Mouse (Mus musculus) heart, adult 2 months (tissue): ENCODE measurements around the gene Ak5.

Experiments
- CTCF ChIP-seq: fragments of 200-600 bp; IDR thresholded peaks from 2 replicates; pipeline ENCODE4 v1.8.1; 2022; ENCODE audit warnings: antibody characterized with exemption, mild to moderate bottlenecking, moderate library complexity
- POLR2A ChIP-seq: fragments of 200-500 bp; IDR thresholded peaks from 2 replicates; pipeline ENCODE4 v1.6.1; 2011; ENCODE audit warnings: mild to moderate bottlenecking, low read depth, low read length, control low read depth; ENCODE audit not compliant: insufficient read depth

DNA sequence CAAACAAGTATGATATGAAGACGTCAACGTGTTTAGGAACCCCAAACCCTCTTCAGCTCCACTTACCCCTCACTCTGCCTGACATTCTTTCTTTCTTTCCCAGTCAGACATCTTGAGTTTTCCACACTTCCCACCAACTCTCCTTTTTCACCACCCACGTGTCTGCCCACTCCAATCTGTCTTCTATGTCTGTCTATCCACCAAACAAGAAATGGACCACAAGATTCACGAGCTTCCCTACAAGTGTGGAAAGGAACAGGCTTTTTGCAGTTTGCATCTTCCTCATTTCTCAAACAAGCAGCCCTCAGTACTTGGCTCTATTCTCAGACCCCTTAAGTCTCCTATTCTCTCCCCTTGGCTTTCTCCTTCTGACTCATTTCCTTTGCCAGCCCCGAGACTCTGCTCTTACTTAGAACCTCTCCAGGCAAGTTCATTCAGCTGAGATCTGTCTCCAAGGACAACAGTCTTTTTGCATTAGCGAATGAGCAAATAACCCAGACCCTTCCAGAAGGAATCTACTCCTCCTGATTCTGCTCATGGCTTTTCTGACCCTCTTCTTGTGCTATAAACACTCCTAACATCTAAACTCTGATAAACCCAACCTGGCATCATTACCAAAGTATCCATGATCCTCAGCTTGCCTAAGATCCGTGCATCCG lies 75.3 kb downstream of the Ak5 start:
- TF ChIP-seq CTCF: no peak
- no peak for TF ChIP-seq POLR2A
